Mouse (Mus musculus) olfactory bulb, adult 2 months (tissue): ENCODE results near the gene Hp1bp3.

Source experiments
- CTCF ChIP-seq: fragments of 200-500 bp; IDR thresholded peaks from 2 replicates; pipeline ENCODE4 v1.5.1; 2012; ENCODE audit warnings: low read depth, mild to moderate bottlenecking, low read length, moderate library complexity; ENCODE audit not compliant: insufficient read depth
- POLR2A ChIP-seq: fragments of 200-500 bp; IDR thresholded peaks from 2 replicates; pipeline ENCODE4 v1.6.1; 2012; ENCODE audit warnings: mild to moderate bottlenecking, low read depth, low read length, moderate library complexity; ENCODE audit not compliant: insufficient read depth

- TF ChIP-seq CTCF: no peak
- no peak for TF ChIP-seq POLR2A
These were observed 77.3 kb downstream of the Hp1bp3 start for GRCm38 (mm10) chr4:138293261-138293948.
